In the genomic region with DNA sequence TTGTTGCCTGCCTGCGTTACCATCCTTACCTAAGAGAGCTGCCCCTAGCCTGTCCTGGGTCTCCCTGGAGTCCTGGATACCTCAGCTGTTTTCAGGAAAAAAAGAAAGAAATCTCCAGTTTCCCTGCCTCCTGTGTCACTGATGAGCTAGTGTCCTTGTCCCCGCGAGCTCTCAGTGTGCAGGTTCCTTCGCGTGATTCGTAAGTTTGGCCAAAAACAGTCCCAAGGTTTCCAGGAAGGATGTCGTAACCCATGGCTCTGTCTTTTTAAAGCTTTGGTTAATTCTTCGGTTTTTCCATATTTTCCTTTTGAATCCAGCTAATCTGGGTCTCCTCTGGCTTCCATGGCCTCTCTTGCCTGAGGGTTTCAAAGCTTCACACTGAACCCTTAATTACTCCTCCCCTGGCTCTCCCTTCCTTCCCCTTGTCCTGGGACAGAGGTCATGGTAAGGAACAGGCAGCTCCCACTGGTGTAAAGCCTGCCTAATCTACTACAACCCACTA, we compare ENCODE assay signal across 25 mouse cellular contexts.
A peak's percentile ranks its signal among the peaks of the same experiment; 100 is the strongest.
DNase-seq lines count a peak whose midpoint lies in the region; ATAC-seq and TF ChIP-seq lines count a peak whose summit lies in the region.
"Had no signal": no experiment of that assay in that cellular context is flagged by ENCODE, and none has a peak within 500 bp of the region (broad histone marks: within the 10 kb centered on the region; RNA-seq: fewer than 3 reads in every experiment).

No protein-coding gene starts in this region.

- intact Hi-C loops in gastrocnemius, adult 2 months (cut with DNase I): loop anchor here (5.0 kb wide), 1 partner anchor 194 kb away; no protein-coding TSS in a partner anchor
- intact Hi-C loops in gastrocnemius, postnatal 14 days (cut with DNase I; ENCODE audit: low total_unique reads): no loop called here

- peak overlapping the region; percentile 57 for H3K27ac ChIP-seq in gastrocnemius, adult 2 months
- no peak overlapping the region for H3K27ac ChIP-seq in kidney, embryonic 15.5 days
- H3K27ac ChIP-seq: embryonic facial prominence, embryonic 10.5 days; embryonic facial prominence, embryonic 13.5 days; forebrain, embryonic 12.5 days; forebrain, embryonic 15.5 days; heart, adult 2 months; heart, embryonic 10.5 days; heart, embryonic 13.5 days; hindbrain, embryonic 12.5 days; hindbrain, embryonic 15.5 days had no signal

- H3K4me3 ChIP-seq in gastrocnemius, adult 2 months: no peak overlapping the region
- no peak overlapping the region for H3K4me3 ChIP-seq in kidney, embryonic 15.5 days (replicated peaks)
- H3K4me3 ChIP-seq: embryonic facial prominence, embryonic 10.5 days; embryonic facial prominence, embryonic 13.5 days; erythroblast, embryonic 14.5 days; forebrain, embryonic 12.5 days; forebrain, embryonic 15.5 days; heart, adult 2 months; heart, embryonic 10.5 days; heart, embryonic 13.5 days; hindbrain, embryonic 12.5 days; hindbrain, embryonic 15.5 days had no signal

- no peaks in the 10 kb centered on the region for H3K9me3 ChIP-seq in kidney, embryonic 15.5 days (replicated peaks)
- H3K9me3 ChIP-seq: embryonic facial prominence, embryonic 10.5 days; embryonic facial prominence, embryonic 13.5 days; forebrain, embryonic 12.5 days; forebrain, embryonic 15.5 days; heart, embryonic 10.5 days; heart, embryonic 13.5 days; hindbrain, embryonic 12.5 days; hindbrain, embryonic 15.5 days had no signal

- 0 out of 2 replicates have a peak, but pooled peaks cover 9% of the 10 kb centered on the region for H3K27me3 ChIP-seq in kidney, embryonic 15.5 days
- H3K27me3 ChIP-seq: embryonic facial prominence, embryonic 13.5 days; forebrain, embryonic 12.5 days; forebrain, embryonic 15.5 days; hindbrain, embryonic 12.5 days; hindbrain, embryonic 15.5 days; Patski had no signal

- no peak overlapping the region for H3K4me2 ChIP-seq in kidney, embryonic 15.5 days
- H3K4me2 ChIP-seq: embryonic facial prominence, embryonic 13.5 days; forebrain, embryonic 12.5 days; forebrain, embryonic 15.5 days; heart, embryonic 13.5 days; hindbrain, embryonic 12.5 days; hindbrain, embryonic 15.5 days had no signal

- H3K9ac ChIP-seq in kidney, embryonic 15.5 days: no peak overlapping the region
- H3K9ac ChIP-seq: embryonic facial prominence, embryonic 13.5 days; forebrain, embryonic 12.5 days; forebrain, embryonic 15.5 days; heart, embryonic 13.5 days; hindbrain, embryonic 12.5 days; hindbrain, embryonic 15.5 days had no signal

- no peak for ATAC-seq in kidney, embryonic 15.5 days (replicated peaks; ENCODE audit: low FRiP score)
- ATAC-seq: forebrain, embryonic 15.5 days; intestine, postnatal 0 days; Patski had no signal

- H3K36me3 ChIP-seq in kidney, embryonic 15.5 days: no peaks in the 10 kb centered on the region
- H3K36me3 ChIP-seq: embryonic facial prominence, embryonic 10.5 days; embryonic facial prominence, embryonic 13.5 days; forebrain, embryonic 12.5 days; forebrain, embryonic 15.5 days; heart, embryonic 10.5 days; heart, embryonic 13.5 days; hindbrain, embryonic 12.5 days; hindbrain, embryonic 15.5 days had no signal

- WGBS in kidney, embryonic 15.5 days: 84% methylated on average over 8 of the region's 8 CpGs

- TF ChIP-seq CTCF in gastrocnemius, adult 2 months (IDR thresholded peaks at IDR 0.05): no peak

- peaks cover 21% of the 10 kb centered on the region for H3K4me1 ChIP-seq in kidney, embryonic 15.5 days
- H3K4me1 ChIP-seq: embryonic facial prominence, embryonic 10.5 days had no signal

- DNase-seq in adrenal gland, adult (ENCODE audit: inconsistent age in 2 of 2, low spot score in 1 of 2): peak; percentile 62 to 90
- DNase-seq in adrenal gland, postnatal 25 days: no peak
- peak; percentile 30 for DNase-seq in gastrocnemius, adult 2 months
- no peak for DNase-seq in gastrocnemius, postnatal 14 days
- DNase-seq in adrenal gland, adult 8-10 months: peak; percentile 61
- DNase-seq in adrenal gland, postnatal 36 days: peak; percentile 55 to 64
- no peak for DNase-seq in cerebellum, adult 9-10 months
- DNase-seq: cerebellum, adult 2 months; cerebellum, postnatal 36 days; embryo, embryonic 11 days; gastrocnemius, postnatal 36 days; heart, adult 2 months; kidney, adult 2 months had no signal

Comparison
In these comparisons a context has a peak if more than half of its experiments do, and no peak if none do; other contexts are left out.
1. DNase-seq: peak in adrenal gland, adult (2 of 2), gastrocnemius, adult 2 months (single experiment), adrenal gland, adult 8-10 months (single experiment) and adrenal gland, postnatal 36 days (2 of 2); none in adrenal gland, postnatal 25 days (single experiment), gastrocnemius, postnatal 14 days (single experiment) and cerebellum, adult 9-10 months (single experiment).